Mouse (Mus musculus) kidney, adult 2 months (tissue): ENCODE data around the gene Abcc2. TPM values are rescaled to one million over a fixed set of nuclear protein-coding genes. Genes with fewer than 3 reads are reported as not detected.

Source experiments
- DNase-seq: peaks from one replicate; pipeline ENCODE4 v3.0.0; 2021
- H3K27ac ChIP-seq: fragments of 200-500 bp; 2 replicates; pipeline ENCODE4 v1.5.1; 2012; ENCODE audit warnings: low read depth, low read length, control low read depth, inconsistent platforms; ENCODE audit not compliant: insufficient read depth
- H3K27me3 ChIP-seq: fragments of 200-500 bp; replicated peaks from 2 replicates; pipeline ENCODE4 v1.6.1; 2012; ENCODE audit warnings: mild to moderate bottlenecking, moderate library complexity, low read length, inconsistent platforms; ENCODE audit not compliant: control insufficient read depth, insufficient read depth
- H3K36me3 ChIP-seq: fragments of 200-500 bp; 2 replicates; pipeline ENCODE4 v1.6.1; 2012; ENCODE audit warnings: mild to moderate bottlenecking, moderate library complexity, low read length, inconsistent platforms; ENCODE audit not compliant: control insufficient read depth, insufficient read depth
- H3K4me1 ChIP-seq: fragments of 200-500 bp; 2 replicates; pipeline ENCODE4 v1.6.1; 2011; ENCODE audit warnings: low read length; ENCODE audit not compliant: control insufficient read depth, insufficient read depth
- H3K4me3 ChIP-seq: fragments of 200-500 bp; 2 replicates; pipeline ENCODE4 v1.5.1; 2011; ENCODE audit warnings: mild to moderate bottlenecking, low read depth, low read length, control low read depth; ENCODE audit not compliant: insufficient read depth
- CTCF ChIP-seq: fragments of 200-500 bp; conservative IDR thresholded peaks from 2 replicates; pipeline ENCODE4 v1.5.1; 2011; ENCODE audit warnings: low read depth, mild to moderate bottlenecking, control low read depth, low read length, moderate library complexity, mixed read lengths; ENCODE audit not compliant: insufficient read depth, insufficient read length
- POLR2A ChIP-seq: fragments of 200-500 bp; IDR thresholded peaks from one replicate; pipeline ENCODE4 v1.6.1; 2011; ENCODE audit warnings: low read depth, low read length, control low read depth
- WGBS: fragments of 180-500 bp; shearing (Covaris S2); methylation state at CpG from one replicate; pipeline ENCODE4 v1.1.7; 2018; 5-methylcytosine and 5-hydroxymethylcytosine counted together
- polyA plus RNA-seq: library from polyadenylated mRNA; depleted of rRNA; stranded (reverse); fragments of >200 nt; gene quantifications from 2 replicates; pipeline ENCODE4 v1.2.3, GENCODE M21; 2012; rRNA removed

The Abcc2 gene
- polyA plus RNA-seq: 158 and 166 TPM in 2 replicates

- H3K36me3 ChIP-seq: peaks cover 7% of the 10 kb centered on the region; the same call in 1 of the 2 replicates
- H3K4me3 ChIP-seq: peak within 1 kb of the TSS; percentile 67
- DNase-seq: peak; percentile 89
- TF ChIP-seq CTCF (no peak), POLR2A (peak; percentile 9)
- H3K4me1 ChIP-seq: peaks cover 4% of the 10 kb centered on the region; the same call in 1 of the 2 replicates
- peak within 1 kb of the TSS; percentile 92 for H3K27ac ChIP-seq
- 57% methylated on average over 3 of the region's 3 CpGs for WGBS
- H3K27me3 ChIP-seq: no peaks in the 10 kb centered on the region
These were observed at the start of gene Abcc2 for GRCm38 (mm10) chr19:43781980-43782379. Abcc2 (plus strand) TSS chr19:43782192.

- H3K4me1 ChIP-seq: no peaks in the 10 kb centered on the region
- no peak overlapping the region for H3K27ac ChIP-seq
- H3K27me3 ChIP-seq: no peaks in the 10 kb centered on the region
- H3K4me3 ChIP-seq: no peak overlapping the region
- 97% methylated on average over 10 of the region's 10 CpGs for WGBS
- H3K36me3 ChIP-seq: peaks cover 6% of the 10 kb centered on the region
- TF ChIP-seq CTCF (no peak), POLR2A (no peak)
- DNase-seq: no peak
These were observed 43.6 kb upstream of the Abcc2 start for GRCm38 (mm10) chr19:43738409-43738808.

- Histone ChIP-seq H3K27ac (no peak overlapping the region), H3K27me3 (no peaks in the 10 kb centered on the region), H3K4me3 (no peak overlapping the region), H3K4me1 (no peaks in the 10 kb centered on the region), H3K36me3 (no peaks in the 10 kb centered on the region; the same call in none of the 2 replicates)
- TF ChIP-seq POLR2A (no peak), CTCF (no peak)
- no peak for DNase-seq
- 94% methylated on average over 7 of the region's 7 CpGs for WGBS
These were observed 38.6 kb upstream of the Abcc2 start for GRCm38 (mm10) chr19:43743401-43743800.

- no peaks in the 10 kb centered on the region for H3K27me3 ChIP-seq
- 89% methylated on average over 3 of the region's 3 CpGs for WGBS
- no peak for TF ChIP-seq CTCF
- no peak for TF ChIP-seq POLR2A
- DNase-seq: no peak
- H3K4me1 ChIP-seq: no peaks in the 10 kb centered on the region
- H3K27ac ChIP-seq: no peak overlapping the region
- no peak overlapping the region for H3K4me3 ChIP-seq
- no peaks in the 10 kb centered on the region; the same call in none of the 2 replicates for H3K36me3 ChIP-seq
These were observed 36.3 kb upstream of the Abcc2 start for GRCm38 (mm10) chr19:43745740-43746139.

GRCm38 (mm10) chr19:43747877-43748276 is 34.1 kb upstream of the Abcc2 start:
- Histone ChIP-seq H3K4me3 (no peak overlapping the region), H3K36me3 (no peaks in the 10 kb centered on the region; the same call in none of the 2 replicates), H3K27me3 (no peaks in the 10 kb centered on the region), H3K27ac (no peak overlapping the region), H3K4me1 (no peaks in the 10 kb centered on the region; the same call in 1 of the 2 replicates)
- WGBS: 61% methylated on average over 4 of the region's 4 CpGs
- DNase-seq: peak; percentile 59
- TF ChIP-seq CTCF: no peak
- no peak for TF ChIP-seq POLR2A

GRCm38 (mm10) chr19:43750008-43750407 is 32.0 kb upstream of the Abcc2 start:
- Histone ChIP-seq H3K36me3 (no peaks in the 10 kb centered on the region; the same call in none of the 2 replicates), H3K4me1 (no peaks in the 10 kb centered on the region; the same call in 1 of the 2 replicates), H3K27me3 (no peaks in the 10 kb centered on the region), H3K4me3 (no peak overlapping the region), H3K27ac (no peak overlapping the region)
- no peak for DNase-seq
- no peak for TF ChIP-seq CTCF
- no peak for TF ChIP-seq POLR2A
- 89% methylated on average over 2 of the region's 2 CpGs for WGBS

- no peaks in the 10 kb centered on the region; the same call in 1 of the 2 replicates for H3K36me3 ChIP-seq
- H3K4me1 ChIP-seq: no peaks in the 10 kb centered on the region; the same call in 1 of the 2 replicates
- H3K27me3 ChIP-seq: no peaks in the 10 kb centered on the region
- DNase-seq: peak; percentile 98
- under 1% methylated on average over 62 of the region's 62 CpGs for WGBS
- H3K27ac ChIP-seq: peak within 1 kb of the TSS; percentile 94
- TF ChIP-seq POLR2A (no peak), CTCF (0 out of 2 replicates have a peak, but pooled peaks have one; percentile 16)
- H3K4me3 ChIP-seq: peak within 1 kb of the TSS; percentile 76
These were observed 29.3 kb upstream of the Abcc2 start, which contains the start of the genes Cutc and Cox15 for GRCm38 (mm10) chr19:43752489-43753225. Cutc (plus strand) TSS chr19:43752996. Cox15 (minus strand) TSS chr19:43753000.
